Mouse (Mus musculus) limb, embryonic 14.5 days (tissue): ENCODE results near the gene Shank3. TPM values are rescaled to one million over a fixed set of nuclear protein-coding genes. Genes with fewer than 3 reads are reported as not detected.

ENCODE experiments used
- ATAC-seq: fragments of 200-750 bp; cut with Nextera tagmentation; 2 replicates; pipeline ENCODE4 v1.8.0; 2017; ENCODE audit warnings: low read depth, moderate number of reproducible peaks, moderate TSS enrichment; ENCODE audit not compliant: low FRiP score
- DNase-seq: peaks from one replicate; pipeline ENCODE4 v3.0.0-alpha.2; 2015; ENCODE audit warnings: low spot score
- H3K27ac ChIP-seq: fragments of 300-500 bp; sonication (generic); replicated peaks from 2 replicates; pipeline ENCODE4 v1.5.1; 2014; ENCODE audit warnings: low read depth, mild to moderate bottlenecking, low read length, moderate library complexity, mixed read lengths
- H3K27me3 ChIP-seq: fragments of 300-500 bp; sonication (generic); 2 replicates; pipeline ENCODE4 v1.6.1; 2014; ENCODE audit warnings: low read length, mixed read lengths; ENCODE audit not compliant: control insufficient read depth, insufficient read depth
- H3K36me3 ChIP-seq: fragments of 300-500 bp; sonication (generic); 2 replicates; pipeline ENCODE4 v1.6.1; 2014; ENCODE audit warnings: mild to moderate bottlenecking, low read length, moderate library complexity, mixed read lengths; ENCODE audit not compliant: control insufficient read depth, insufficient read depth
- H3K4me1 ChIP-seq: fragments of 300-500 bp; sonication (generic); 2 replicates; pipeline ENCODE4 v1.6.1; 2014; ENCODE audit warnings: antibody characterized with exemption, low read length, mixed read lengths; ENCODE audit not compliant: control insufficient read depth, insufficient read depth
- H3K4me2 ChIP-seq: fragments of 300-500 bp; sonication (generic); replicated peaks from 2 replicates; pipeline ENCODE4 v1.6.1; 2014; ENCODE audit warnings: low read depth, mild to moderate bottlenecking, low read length, moderate library complexity; ENCODE audit not compliant: severe bottlenecking
- H3K4me3 ChIP-seq: fragments of 300-500 bp; sonication (generic); replicated peaks from 2 replicates; pipeline ENCODE4 v1.5.1; 2014; ENCODE audit warnings: low read length
- H3K9ac ChIP-seq: fragments of 300-500 bp; sonication (generic); 2 replicates; pipeline ENCODE4 v1.6.1; 2014; ENCODE audit warnings: mild to moderate bottlenecking, low read depth, low read length, moderate library complexity; ENCODE audit not compliant: severe bottlenecking
- H3K9me3 ChIP-seq: fragments of 300-500 bp; sonication (generic); 2 replicates; pipeline ENCODE4 v1.6.1; 2016; ENCODE audit warnings: low read length; ENCODE audit not compliant: control insufficient read depth
- POLR2A ChIP-seq: fragments of 200-500 bp; IDR thresholded peaks from 2 replicates; pipeline ENCODE4 v1.8.0; 2012; ENCODE audit warnings: inconsistent platforms, mild to moderate bottlenecking, moderate library complexity, borderline replicate concordance; ENCODE audit not compliant: insufficient read depth, insufficient read length; ENCODE audit errors: extremely low read depth
- WGBS: fragments of 180-500 bp; shearing (Covaris S2); extraction: QIAGEN DNeasy Blood & Tissue Kit; methylation state at CpG from one replicate; pipeline ENCODE4 v1.1.7; 2014; 5-methylcytosine and 5-hydroxymethylcytosine counted together
- polyA plus RNA-seq, 2 experiments: library from polyadenylated mRNA; depleted of rRNA in 1 of 2; stranded (reverse) in 1 of 2; unstranded in 1 of 2; fragments of >200 nt; fragmentation: Nextera tagmentation in 1 of 2; extraction: Ambion mirVana in 1 of 2; gene quantifications; 2 replicates each; pipeline versions ENCODE4 v1.2.1 to v1.2.3; 2012 to 2014

Shank3 gene
- polyA plus RNA-seq, 2 experiments: 2.4 to 18.4 TPM

DNA sequence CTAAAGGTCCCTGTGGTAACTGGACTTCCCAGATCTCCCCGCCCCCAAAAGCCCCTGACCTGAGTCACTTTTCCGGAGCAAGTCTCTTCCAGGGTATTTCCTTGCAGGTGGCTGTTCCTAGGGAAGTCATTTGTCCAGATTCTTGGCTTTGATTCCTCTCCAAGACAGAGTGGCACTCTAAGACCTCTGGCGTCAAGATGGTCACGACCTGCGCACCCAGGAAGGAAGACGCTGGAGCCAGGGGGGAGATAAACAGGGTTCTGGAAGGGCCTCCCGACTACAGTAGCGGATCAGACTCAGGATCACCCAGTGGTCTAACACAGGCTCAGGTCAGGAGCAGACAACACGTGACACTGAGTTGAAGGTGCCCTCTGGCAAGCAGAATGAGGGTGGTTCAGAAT is 22.3 kb upstream of the Shank3 start, which contains the start of gene Arsa:
Arsa (minus strand) TSS at position 335 of the 401 bp plus-strand sequence.
- H3K4me3 ChIP-seq: peak within 1 kb of the TSS; percentile 46
- H3K4me1 ChIP-seq: peaks cover 7% of the 10 kb centered on the region; the same call in 1 of the 2 replicates
- no peaks in the 10 kb centered on the region for H3K9me3 ChIP-seq
- no peak for ATAC-seq
- TF ChIP-seq POLR2A: no peak
- peak within 1 kb of the TSS; percentile 64 for H3K9ac ChIP-seq
- H3K27ac ChIP-seq: 0 out of 2 replicates have a peak within 1 kb of the TSS, but pooled peaks have one; percentile 1
- no peaks in the 10 kb centered on the region for H3K36me3 ChIP-seq
- H3K4me2 ChIP-seq: peak within 1 kb of the TSS; percentile 93
- WGBS: 31% methylated on average over 9 of the region's 9 CpGs
- H3K27me3 ChIP-seq: no peaks in the 10 kb centered on the region
- no peak for DNase-seq

DNA sequence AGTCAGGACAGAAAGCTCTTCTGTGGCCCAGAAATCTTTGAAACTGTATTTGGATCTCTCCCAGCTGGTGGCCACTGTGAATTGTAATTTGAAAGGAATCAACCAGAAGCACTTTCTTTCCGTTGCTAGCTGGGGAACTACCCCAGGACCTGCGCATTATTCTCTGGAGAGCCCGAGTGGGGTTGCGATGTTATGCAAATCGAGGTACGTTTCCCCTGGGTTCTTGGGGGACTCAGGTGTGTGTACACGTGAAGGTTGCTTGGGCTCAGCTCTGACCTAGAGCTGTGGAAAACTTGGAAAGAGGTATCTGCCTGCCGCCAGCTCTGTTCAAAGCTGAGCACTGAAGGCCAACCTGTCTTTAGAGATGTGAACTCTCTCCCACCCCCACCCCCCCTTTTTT is 21.6 kb upstream of the Shank3 start:
- peaks cover 7% of the 10 kb centered on the region; the same call in 1 of the 2 replicates for H3K4me1 ChIP-seq
- H3K27ac ChIP-seq: no peak overlapping the region
- DNase-seq: no peak
- H3K36me3 ChIP-seq: no peaks in the 10 kb centered on the region
- H3K27me3 ChIP-seq: no peaks in the 10 kb centered on the region
- no peaks in the 10 kb centered on the region for H3K9me3 ChIP-seq
- no peak for ATAC-seq
- no peak for TF ChIP-seq POLR2A
- H3K4me2 ChIP-seq: no peak overlapping the region
- H3K4me3 ChIP-seq: no peak overlapping the region
- H3K9ac ChIP-seq: no peak overlapping the region
- 57% methylated on average over 8 of the region's 8 CpGs for WGBS

DNA sequence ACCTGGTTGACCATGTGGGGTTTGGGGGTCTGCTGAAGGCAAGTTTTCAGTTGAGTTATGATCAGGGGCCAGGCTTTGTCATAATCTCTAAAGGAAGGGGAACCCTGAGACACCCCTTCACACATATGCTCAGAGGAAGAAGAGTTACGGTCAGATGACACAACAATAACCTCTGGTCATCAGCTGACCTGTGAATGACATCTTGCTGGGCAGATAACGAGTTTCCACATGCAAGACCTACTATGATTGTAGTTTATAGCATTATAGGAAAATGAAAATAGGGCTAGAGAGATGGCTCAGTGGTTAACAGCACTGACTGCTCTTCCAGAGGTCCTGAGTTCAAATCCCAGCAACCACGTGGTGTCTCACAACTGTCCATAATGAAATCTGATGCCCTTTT is 20.8 kb upstream of the Shank3 start:
- WGBS: 85% methylated on average over 3 of the region's 3 CpGs
- Histone ChIP-seq H3K9ac (no peak overlapping the region), H3K4me2 (no peak overlapping the region), H3K27ac (no peak overlapping the region), H3K4me1 (peaks cover 7% of the 10 kb centered on the region; the same call in 1 of the 2 replicates), H3K27me3 (no peaks in the 10 kb centered on the region), H3K36me3 (no peaks in the 10 kb centered on the region), H3K4me3 (no peak overlapping the region), H3K9me3 (no peaks in the 10 kb centered on the region)
- ATAC-seq: no peak
- no peak for DNase-seq
- TF ChIP-seq POLR2A: no peak

DNA sequence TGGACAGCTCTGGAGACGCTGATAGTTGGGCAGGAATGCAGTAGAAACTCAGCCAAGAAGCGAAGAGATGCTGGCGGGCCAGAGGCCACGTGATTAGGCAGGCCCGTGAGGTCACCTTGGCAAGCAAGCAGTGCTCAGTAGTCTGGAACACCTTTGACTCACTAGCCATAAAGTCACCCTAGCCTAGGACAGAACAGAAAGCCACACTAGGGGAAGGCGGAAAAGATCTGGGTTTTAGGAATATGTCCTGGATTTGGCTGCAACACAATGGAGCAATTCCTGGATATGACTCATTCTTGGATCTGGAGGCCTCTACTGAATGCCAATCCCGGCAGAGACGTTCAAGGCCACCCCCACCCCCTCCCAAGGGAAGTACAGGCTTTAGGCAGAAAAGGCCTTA is 18.8 kb upstream of the Shank3 start:
- ATAC-seq: no peak
- H3K4me2 ChIP-seq: no peak overlapping the region
- H3K4me3 ChIP-seq: no peak overlapping the region
- H3K27ac ChIP-seq: no peak overlapping the region
- DNase-seq: no peak
- 82% methylated on average over 8 of the region's 8 CpGs for WGBS
- H3K4me1 ChIP-seq: peaks cover 3% of the 10 kb centered on the region; the same call in 1 of the 2 replicates
- no peaks in the 10 kb centered on the region for H3K27me3 ChIP-seq
- H3K9me3 ChIP-seq: no peaks in the 10 kb centered on the region
- TF ChIP-seq POLR2A: no peak
- no peak overlapping the region for H3K9ac ChIP-seq
- no peaks in the 10 kb centered on the region for H3K36me3 ChIP-seq

DNA sequence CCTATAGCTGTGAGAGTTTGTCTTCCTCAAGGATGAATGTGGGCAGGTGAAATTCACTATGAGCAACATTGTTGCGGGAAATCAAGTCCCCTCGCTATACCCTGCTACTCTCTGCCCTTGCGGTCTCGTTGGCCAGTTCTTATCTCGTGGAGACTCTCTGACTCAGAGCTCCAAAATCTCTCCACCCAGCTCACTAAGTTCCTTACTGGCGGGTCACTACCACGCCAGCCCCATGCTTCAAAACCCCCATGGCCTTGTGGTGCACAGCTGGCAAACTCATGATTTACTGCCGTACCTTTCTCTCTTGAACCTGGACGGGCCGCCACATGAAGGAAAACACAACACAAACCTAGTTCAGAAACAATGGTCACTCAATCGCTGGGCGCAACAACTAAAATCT is 11.2 kb upstream of the Shank3 start:
- Histone ChIP-seq H3K9me3 (no peaks in the 10 kb centered on the region), H3K27me3 (no peaks in the 10 kb centered on the region), H3K36me3 (no peaks in the 10 kb centered on the region), H3K9ac (no peak overlapping the region), H3K4me2 (no peak overlapping the region), H3K27ac (no peak overlapping the region), H3K4me1 (no peaks in the 10 kb centered on the region), H3K4me3 (no peak overlapping the region)
- no peak for DNase-seq
- no peak for TF ChIP-seq POLR2A
- ATAC-seq: no peak
- WGBS: 79% methylated on average over 12 of the region's 12 CpGs
